Mouse (Mus musculus): ENCODE results near the gene Dkkl1. TPM values are rescaled to one million over a fixed set of nuclear protein-coding genes. Genes with fewer than 3 reads are reported as not detected.

Dkkl1 gene
- polyA plus RNA-seq, 1 experiment from 2014 or later = 8.7 TPM

DNA sequence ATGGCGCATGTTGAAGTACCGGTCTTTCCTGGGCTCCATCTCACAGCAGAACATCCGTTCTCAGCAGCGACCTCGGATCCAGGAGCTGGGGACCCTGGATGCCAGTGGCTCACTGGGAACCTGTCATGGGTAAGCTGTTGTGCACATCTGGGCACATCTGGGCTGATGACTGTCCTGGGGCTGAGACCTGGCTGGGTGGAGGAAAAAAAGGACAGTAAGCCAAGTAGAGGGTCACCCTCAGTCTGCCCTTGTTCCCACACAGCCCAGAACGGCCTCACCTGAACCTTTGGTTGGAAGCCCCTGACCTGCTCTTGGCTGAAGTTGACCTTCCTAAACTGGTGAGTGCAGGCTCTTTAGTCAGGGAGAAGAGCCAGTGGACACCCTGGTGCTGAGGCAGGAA, 53.0 kb downstream of the Dkkl1 start:
- H3K27me3 ChIP-seq (ENCODE audit: control insufficient read depth, insufficient read depth, low read length) = peaks cover 16% of the 10 kb centered on the region
- H3K9me3 ChIP-seq (ENCODE audit: control insufficient read depth, low read length) = no peaks in the 10 kb centered on the region
- ATAC-seq (ENCODE audit: low FRiP score) (no peak), DNase-seq (ENCODE audit: low spot score) (no peak)
- no peak overlapping the region for H3K9ac ChIP-seq
- WGBS = 98% methylated on average over 6 of the region's 6 CpGs
- H3K4me1 ChIP-seq (replicated peaks; ENCODE audit: control insufficient read depth, insufficient read depth, low read length) = peaks cover 22% of the 10 kb centered on the region
- no peak overlapping the region for H3K4me2 ChIP-seq (replicated peaks)
- no peak overlapping the region for H3K27ac ChIP-seq
- H3K4me3 ChIP-seq (replicated peaks; ENCODE audit: low read length) = no peak overlapping the region
- H3K36me3 ChIP-seq (replicated peaks; ENCODE audit: control insufficient read depth, insufficient read depth) = peaks cover 25% of the 10 kb centered on the region

Small RNA genes lying within 50 kb of the gene (microRNA-seq; reads per million reads assigned to microRNA genes)
- not detected for gene Mir7055

Other genes starting within 250 kb of the Dkkl1 start
- gene Cpt1c, start 237.3 kb downstream of the Dkkl1 start, polyA plus RNA-seq (2014; fragmentation: Nextera tagmentation; extraction: Ambion mirVana) = 53.3 and 53.8 TPM in 2 replicates
- gene Prmt1, start 225.6 kb downstream of the Dkkl1 start, polyA plus RNA-seq (2014; fragmentation: Nextera tagmentation; extraction: Ambion mirVana) = 194 and 210 TPM in 2 replicates
- 52.1 and 56.9 TPM in 2 replicates for gene Irf3, start 214.5 kb downstream of the Dkkl1 start, polyA plus RNA-seq (2014; fragmentation: Nextera tagmentation; extraction: Ambion mirVana)
- gene Bcl2l12, start 213.4 kb downstream of the Dkkl1 start, polyA plus RNA-seq (2014; fragmentation: Nextera tagmentation; extraction: Ambion mirVana) = 9.2 and 12.6 TPM in 2 replicates
- 59.7 and 61.9 TPM in 2 replicates for gene Scaf1, start 195.8 kb downstream of the Dkkl1 start, polyA plus RNA-seq (2014; fragmentation: Nextera tagmentation; extraction: Ambion mirVana)
- gene Rras, start 194.2 kb downstream of the Dkkl1 start, polyA plus RNA-seq (2014; fragmentation: Nextera tagmentation; extraction: Ambion mirVana) = 14.2 and 15.2 TPM in 2 replicates
- gene Prr12, start 159.3 kb downstream of the Dkkl1 start, polyA plus RNA-seq (2014; fragmentation: Nextera tagmentation; extraction: Ambion mirVana) = 16.5 and 16.8 TPM in 2 replicates
- gene Nosip, start 149.7 kb downstream of the Dkkl1 start, polyA plus RNA-seq (2014; fragmentation: Nextera tagmentation; extraction: Ambion mirVana) = 57.9 and 62.1 TPM in 2 replicates
- 12.8 and 13.9 TPM in 2 replicates for gene Prrg2, start 149.5 kb downstream of the Dkkl1 start, polyA plus RNA-seq (2014; fragmentation: Nextera tagmentation; extraction: Ambion mirVana)
- gene Rcn3, start 119.9 kb downstream of the Dkkl1 start, polyA plus RNA-seq (2014; fragmentation: Nextera tagmentation; extraction: Ambion mirVana) = 77.7 and 93.3 TPM in 2 replicates
- 37.7 and 40.5 TPM in 2 replicates for gene Fcgrt, start 108.3 kb downstream of the Dkkl1 start, polyA plus RNA-seq (2014; fragmentation: Nextera tagmentation; extraction: Ambion mirVana)
- gene Rps11, start 87.7 kb downstream of the Dkkl1 start, polyA plus RNA-seq (2014; fragmentation: Nextera tagmentation; extraction: Ambion mirVana) = 767 and 952 TPM in 2 replicates
- gene Rpl13a, start 83.4 kb downstream of the Dkkl1 start, polyA plus RNA-seq (2014; fragmentation: Nextera tagmentation; extraction: Ambion mirVana) = 725 and 835 TPM in 2 replicates
- gene Gm45713, start 75.9 kb downstream of the Dkkl1 start, polyA plus RNA-seq (2014; fragmentation: Nextera tagmentation; extraction: Ambion mirVana) = 0.22 TPM in 1 of 2 replicates, not detected in the other
- gene Flt3l, start 75.7 kb downstream of the Dkkl1 start, polyA plus RNA-seq (2014; fragmentation: Nextera tagmentation; extraction: Ambion mirVana) = 1.7 and 1.8 TPM in 2 replicates
- 91.0 and 93.5 TPM in 2 replicates for gene Pih1d1, start 57.8 kb downstream of the Dkkl1 start, polyA plus RNA-seq (2014; fragmentation: Nextera tagmentation; extraction: Ambion mirVana)
- 16.0 and 21.3 TPM in 2 replicates for gene Aldh16a1, start 57.6 kb downstream of the Dkkl1 start, polyA plus RNA-seq (2014; fragmentation: Nextera tagmentation; extraction: Ambion mirVana)
- 0.47 and 0.48 TPM in 2 replicates for gene Slc17a7, start 48.2 kb downstream of the Dkkl1 start, polyA plus RNA-seq (2014; fragmentation: Nextera tagmentation; extraction: Ambion mirVana)
- gene Gfy, start 32.6 kb downstream of the Dkkl1 start, polyA plus RNA-seq (2014; fragmentation: Nextera tagmentation; extraction: Ambion mirVana) = not detected in 2 replicates
- 0.83 TPM in 1 of 2 replicates, not detected in the other for gene Pth2, start 31.2 kb downstream of the Dkkl1 start, polyA plus RNA-seq (2014; fragmentation: Nextera tagmentation; extraction: Ambion mirVana)
- gene Ccdc155, start 7.3 kb downstream of the Dkkl1 start, polyA plus RNA-seq (2014; fragmentation: Nextera tagmentation; extraction: Ambion mirVana) = 0.50 and 0.57 TPM in 2 replicates
- 37.7 and 48.0 TPM in 2 replicates for gene Tead2, start 3.6 kb upstream of the Dkkl1 start, polyA plus RNA-seq (2014; fragmentation: Nextera tagmentation; extraction: Ambion mirVana)
- gene Cd37, start 27.0 kb upstream of the Dkkl1 start, polyA plus RNA-seq (2014; fragmentation: Nextera tagmentation; extraction: Ambion mirVana) = 0.94 and 1.2 TPM in 2 replicates
- 0.33 and 0.67 TPM in 2 replicates for gene Slc6a16, start 28.9 kb upstream of the Dkkl1 start, polyA plus RNA-seq (2014; fragmentation: Nextera tagmentation; extraction: Ambion mirVana)
- gene Slc6a21, start 65.4 kb upstream of the Dkkl1 start, polyA plus RNA-seq (2014; fragmentation: Nextera tagmentation; extraction: Ambion mirVana) = not detected in 2 replicates
- 7.8 and 9.3 TPM in 2 replicates for gene Trpm4, start 121.6 kb upstream of the Dkkl1 start, polyA plus RNA-seq (2014; fragmentation: Nextera tagmentation; extraction: Ambion mirVana)
- gene Hrc, start 123.1 kb upstream of the Dkkl1 start, polyA plus RNA-seq (2014; fragmentation: Nextera tagmentation; extraction: Ambion mirVana) = 0.20 and 0.41 TPM in 2 replicates
- 29.8 and 32.3 TPM in 2 replicates for gene Ppfia3, start 154.9 kb upstream of the Dkkl1 start, polyA plus RNA-seq (2014; fragmentation: Nextera tagmentation; extraction: Ambion mirVana)
- gene Lin7b, start 158.4 kb upstream of the Dkkl1 start, polyA plus RNA-seq (2014; fragmentation: Nextera tagmentation; extraction: Ambion mirVana) = 34.8 and 37.9 TPM in 2 replicates
- 61.4 and 72.3 TPM in 2 replicates for gene Snrnp70, start 183.6 kb upstream of the Dkkl1 start, polyA plus RNA-seq (2014; fragmentation: Nextera tagmentation; extraction: Ambion mirVana)
- gene Kcna7, start 193.5 kb upstream of the Dkkl1 start, polyA plus RNA-seq (2014; fragmentation: Nextera tagmentation; extraction: Ambion mirVana) = not detected in 2 replicates
- gene Ntf5, start 201.5 kb upstream of the Dkkl1 start, polyA plus RNA-seq (2014; fragmentation: Nextera tagmentation; extraction: Ambion mirVana) = 0.13 TPM in 1 of 2 replicates, not detected in the other
- gene Lhb, start 208.7 kb upstream of the Dkkl1 start, polyA plus RNA-seq (2014; fragmentation: Nextera tagmentation; extraction: Ambion mirVana) = 1.2 and 2.0 TPM in 2 replicates
- 17.8 and 21.6 TPM in 2 replicates for gene Gys1, start 222.7 kb upstream of the Dkkl1 start, polyA plus RNA-seq (2014; fragmentation: Nextera tagmentation; extraction: Ambion mirVana)
- 83.9 and 93.5 TPM in 2 replicates for gene Ruvbl2, start 225.9 kb upstream of the Dkkl1 start, polyA plus RNA-seq (2014; fragmentation: Nextera tagmentation; extraction: Ambion mirVana)
- 4,936 and 5,483 TPM in 2 replicates for gene Ftl1, start 247.7 kb upstream of the Dkkl1 start, polyA plus RNA-seq (2014; fragmentation: Nextera tagmentation; extraction: Ambion mirVana)

Data from hindbrain, embryonic 14.5 days (tissue).